Mouse (Mus musculus) heart, adult 9 months (tissue): ENCODE results near the gene Sap30l.

Experiments used
- DNase-seq, 2 experiments: peaks; one replicate each; pipeline ENCODE4 v3.0.0; 2022; ENCODE audit warnings: low spot score in 2 of 2

Sap30l gene

GRCm38 (mm10) chr11:57800971-57801765 is at the start of gene Sap30l:
Sap30l (plus strand) TSS chr11:57801637.
- DNase-seq = peak; percentile 98

- DNase-seq = no peak
Measured at GRCm38 (mm10) chr11:57753538-57754203, 47.8 kb upstream of the Sap30l start.

- DNase-seq = no peak
Measured at GRCm38 (mm10) chr11:57758621-57759020, 42.8 kb upstream of the Sap30l start.

DNA sequence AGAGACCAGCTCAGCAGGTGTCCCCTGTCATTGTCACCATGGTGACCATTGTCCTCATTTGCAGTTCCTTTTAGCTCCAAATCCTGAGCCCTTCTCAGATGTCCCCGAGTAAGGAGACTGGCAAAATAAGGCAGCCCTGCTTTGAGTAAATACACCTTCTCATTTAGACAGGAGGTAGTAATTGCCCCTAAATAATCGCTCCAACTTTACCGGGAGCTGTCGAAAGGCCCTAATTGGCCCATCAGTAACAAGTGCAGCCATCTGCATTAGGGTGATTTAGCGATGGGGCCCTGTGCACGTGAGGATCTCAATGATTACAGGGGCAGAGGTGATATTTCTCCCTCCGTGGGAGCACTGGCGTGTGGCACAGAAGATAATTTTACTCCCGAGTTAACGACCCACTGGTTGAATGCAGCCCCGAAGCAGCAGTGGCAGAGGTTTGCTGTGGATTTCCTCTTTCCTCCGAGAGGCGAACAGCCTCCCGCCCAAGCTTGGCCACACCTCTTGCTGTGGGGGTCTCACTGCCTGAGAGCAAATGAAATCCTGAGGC is 40.9 kb upstream of the Sap30l start:
- no peak for DNase-seq

GRCm38 (mm10) chr11:57761347-57761746 is 40.1 kb upstream of the Sap30l start:
- no peak for DNase-seq

DNA sequence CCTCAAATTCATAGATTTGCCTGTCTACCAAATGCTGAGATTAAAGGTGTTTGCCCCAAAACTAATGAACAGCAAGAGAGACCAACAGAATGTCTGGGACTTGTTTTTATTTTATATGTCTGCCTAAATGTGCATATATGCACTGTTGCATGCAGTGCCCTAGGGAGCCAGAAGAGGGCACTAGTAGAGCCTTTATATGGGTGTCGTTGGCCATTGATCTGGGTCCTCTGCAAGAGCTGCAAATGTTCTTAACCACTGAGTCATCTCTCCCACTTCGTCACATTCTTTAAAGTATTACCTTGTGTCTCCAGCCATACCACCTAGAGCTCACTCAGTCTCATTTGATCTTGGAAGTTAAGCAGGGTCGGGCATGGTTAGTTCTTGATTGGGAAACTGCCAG is 37.3 kb upstream of the Sap30l start:
- no peak for DNase-seq

GRCm38 (mm10) chr11:57766617-57767016 is 34.8 kb upstream of the Sap30l start:
- no peak for DNase-seq

GRCm38 (mm10) chr11:57767171-57767570 is 34.3 kb upstream of the Sap30l start:
- no peak for DNase-seq

DNA sequence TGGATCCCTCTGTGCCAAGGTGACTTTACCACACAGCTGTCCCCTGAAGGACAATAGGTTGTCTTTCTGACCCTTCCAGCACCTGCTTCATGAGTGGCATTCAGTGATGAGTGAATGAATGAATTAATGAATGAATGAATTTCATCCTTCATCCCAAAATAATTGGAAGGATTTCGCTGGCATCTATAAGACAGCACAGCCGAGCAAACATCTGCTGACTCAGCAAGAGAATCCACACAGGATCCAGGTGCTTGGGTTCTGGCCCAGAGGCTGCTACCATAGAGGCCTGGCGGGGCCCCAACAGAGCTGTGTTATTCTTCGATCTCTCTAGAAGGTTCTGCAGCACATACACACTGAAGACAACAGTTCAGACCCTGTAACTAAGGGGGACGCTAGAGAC is 30.7 kb upstream of the Sap30l start:
- no peak for DNase-seq

DNA sequence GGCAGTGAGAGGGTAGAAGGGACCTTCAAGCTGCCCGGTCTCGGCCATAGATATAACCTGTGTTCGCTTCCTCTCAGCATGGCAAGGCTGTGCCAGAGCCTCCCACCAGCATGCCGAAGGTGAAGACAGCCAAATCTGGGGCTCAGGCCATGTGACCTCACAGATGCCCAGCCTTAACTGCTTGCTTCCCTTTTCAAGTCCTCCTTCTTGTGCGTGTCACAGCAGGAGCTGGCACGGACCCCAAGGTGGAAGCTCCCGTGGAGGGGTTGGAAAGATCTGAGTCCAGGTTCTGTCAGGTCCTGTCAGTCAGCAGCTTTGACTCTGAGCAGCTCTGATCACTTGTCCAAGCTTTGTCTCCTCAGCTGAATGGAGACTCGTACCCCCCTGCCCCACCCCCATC is 29.8 kb upstream of the Sap30l start:
- no peak for DNase-seq

- no peak for DNase-seq
Measured at GRCm38 (mm10) chr11:57773479-57773878, 28.0 kb upstream of the Sap30l start.

- DNase-seq = no peak
Measured at GRCm38 (mm10) chr11:57773936-57774335, 27.5 kb upstream of the Sap30l start.

DNA sequence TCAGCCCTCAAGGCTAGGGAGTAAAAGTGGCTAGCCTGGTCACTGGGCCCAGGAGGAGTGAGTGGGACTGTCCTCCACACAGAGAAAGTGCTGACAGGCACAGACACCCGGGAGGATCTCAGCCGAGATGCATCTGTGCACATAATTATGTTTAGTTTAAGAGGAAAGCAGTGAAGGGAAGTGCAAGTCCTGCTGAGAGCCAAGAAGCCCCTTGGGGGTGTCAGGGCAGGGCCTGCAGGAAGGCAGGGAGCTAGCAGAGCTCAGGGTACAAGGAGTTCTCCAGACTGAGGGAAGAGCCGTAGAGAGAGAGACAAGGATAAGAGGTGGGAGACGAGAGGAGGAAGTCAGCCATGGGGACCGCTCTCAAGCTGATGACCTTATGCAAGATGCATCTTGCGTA is 25.6 kb upstream of the Sap30l start:
- no peak for DNase-seq

DNA sequence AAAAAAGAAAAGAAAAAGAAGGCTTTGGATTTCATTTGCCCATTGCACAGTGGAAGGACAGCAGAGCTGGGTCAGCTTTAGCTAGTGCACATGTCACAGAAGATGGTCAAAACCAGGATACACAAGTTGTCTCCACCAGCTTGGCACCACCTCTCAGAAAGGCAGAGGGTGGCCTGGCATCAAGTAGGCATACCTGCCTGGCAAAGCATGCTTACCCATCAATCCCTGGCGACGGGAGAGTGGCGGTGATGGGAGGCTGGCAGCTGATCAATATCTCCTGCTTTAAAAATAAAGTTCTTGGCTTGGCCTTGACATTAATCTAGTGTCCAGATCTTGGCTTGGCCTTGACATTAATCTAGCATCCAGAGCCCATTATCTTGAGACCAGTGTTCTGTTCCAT is 24.9 kb upstream of the Sap30l start:
- DNase-seq = no peak

GRCm38 (mm10) chr11:57778349-57778748 is 23.1 kb upstream of the Sap30l start:
- no peak for DNase-seq

DNA sequence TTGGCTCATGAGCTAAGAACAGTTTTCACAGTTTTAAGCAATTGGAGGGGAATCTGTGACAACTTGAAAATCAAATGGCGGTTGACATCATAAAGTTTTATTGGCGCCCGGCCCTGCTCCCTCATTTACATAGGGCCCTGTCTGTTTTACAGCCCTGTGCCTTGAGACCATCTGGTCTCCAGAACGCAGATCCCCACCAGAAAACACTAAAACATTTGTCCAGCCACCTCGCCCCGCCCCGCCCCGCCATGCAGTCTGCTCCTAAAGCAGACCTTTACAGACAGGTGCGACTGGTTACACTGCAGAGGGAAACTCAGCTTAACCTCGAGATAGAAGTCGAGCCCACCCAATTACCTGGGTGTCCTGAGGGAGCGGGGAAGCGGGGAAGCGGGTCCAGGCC is 21.6 kb upstream of the Sap30l start:
- DNase-seq = no peak

GRCm38 (mm10) chr11:57786616-57787418 is 14.6 kb upstream of the Sap30l start:
- DNase-seq = no peak

GRCm38 (mm10) chr11:57787913-57788312 is 13.5 kb upstream of the Sap30l start:
- peak in 1 of 2 experiments; percentile 27 for DNase-seq

GRCm38 (mm10) chr11:57790866-57791535 is 10.4 kb upstream of the Sap30l start:
- no peak for DNase-seq

GRCm38 (mm10) chr11:57795086-57795485 is 6.4 kb upstream of the Sap30l start:
- no peak for DNase-seq

GRCm38 (mm10) chr11:57797828-57798227 is 3.6 kb upstream of the Sap30l start:
- DNase-seq = no peak

GRCm38 (mm10) chr11:57799456-57799855 is 2.0 kb upstream of the Sap30l start:
- no peak for DNase-seq
